Mouse (Mus musculus) thymus, postnatal 14 days (tissue): ENCODE data around the gene Nol6.
A peak's percentile ranks its signal among the peaks of the same experiment; 100 is the strongest.
"Not testable (repeated sequence)": the region's sequence is repeated elsewhere in the genome, so short reads cannot be mapped to it uniquely, and the experiment has no call there.

Experiments
- DNase-seq: peaks from one replicate; pipeline ENCODE4 v3.0.0; 2021

Gene Nol6

GRCm38 (mm10) chr4:41116817-41117216, 7.4 kb downstream of the Nol6 start:
- no peak for DNase-seq

- no peak for DNase-seq
These were observed 8.5 kb downstream of the Nol6 start for GRCm38 (mm10) chr4:41115793-41116192.

GRCm38 (mm10) chr4:41115074-41115473, 9.2 kb downstream of the Nol6 start:
- DNase-seq: no peak

- no peak for DNase-seq
These were observed 9.7 kb downstream of the Nol6 start for GRCm38 (mm10) chr4:41114358-41115070.

- no peak for DNase-seq
These were observed 15.4 kb downstream of the Nol6 start for GRCm38 (mm10) chr4:41108717-41109425.

DNA sequence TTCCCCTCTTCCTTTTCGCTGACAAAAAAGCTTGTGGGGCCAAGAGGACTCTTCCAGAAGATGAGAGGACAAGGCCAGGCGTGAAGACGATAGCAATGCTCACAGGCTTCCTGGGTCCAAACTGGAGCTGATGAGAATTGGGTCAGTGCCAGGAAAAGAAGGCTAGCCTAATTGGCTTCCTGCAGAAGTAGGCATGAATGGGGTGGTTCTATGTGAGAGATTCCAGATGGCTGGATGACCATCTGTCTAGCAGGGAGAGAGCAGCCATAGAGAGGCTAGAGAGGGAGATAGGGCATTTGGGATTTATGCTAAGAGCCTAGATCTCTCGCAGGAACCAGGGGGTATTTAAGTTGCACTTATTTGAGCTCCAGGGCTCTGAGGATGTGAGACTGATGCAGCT, 16.8 kb downstream of the Nol6 start:
- DNase-seq: no peak

DNA sequence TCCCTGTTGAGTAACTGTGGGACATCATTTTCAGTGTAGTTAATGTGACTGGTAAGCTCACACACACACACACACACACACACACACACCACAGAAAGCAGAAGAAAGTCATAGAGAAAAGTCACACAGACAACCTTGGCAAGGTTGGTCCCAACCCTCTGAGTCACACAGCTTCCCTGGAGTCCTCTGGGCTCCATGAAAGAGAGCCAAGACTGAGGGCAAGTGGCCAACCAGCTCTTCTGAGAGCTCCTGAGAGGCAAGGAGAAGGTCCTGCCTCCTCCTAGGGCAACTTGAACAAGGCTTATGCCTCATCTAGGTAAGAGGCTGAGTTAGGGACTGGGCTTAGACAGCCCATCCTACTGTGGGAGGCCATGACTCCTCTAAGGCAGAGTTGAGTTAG, 21.4 kb downstream of the Nol6 start:
- DNase-seq: no peak

GRCm38 (mm10) chr4:41100986-41101385, 23.3 kb downstream of the Nol6 start:
- DNase-seq: no peak

DNA sequence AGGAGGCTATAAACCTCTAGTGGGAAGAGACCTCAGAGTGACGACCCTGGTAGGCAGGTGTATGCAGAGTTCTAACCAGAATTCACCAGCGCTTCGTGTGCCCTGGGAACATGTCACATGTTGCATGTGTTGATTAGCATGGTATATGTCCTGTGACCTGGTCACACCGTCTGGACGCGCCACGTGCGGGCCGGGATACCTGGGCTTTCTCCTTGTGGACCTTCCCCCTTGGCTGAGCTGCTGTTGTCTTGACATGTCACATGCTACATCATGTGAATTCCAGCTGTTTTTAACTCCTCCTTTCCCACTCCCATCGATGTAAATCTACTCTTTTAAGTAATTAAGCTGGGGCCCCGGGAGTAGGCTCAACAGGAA, 25.7 kb downstream of the Nol6 start:
- DNase-seq: no peak

GRCm38 (mm10) chr4:41097871-41098576, 26.2 kb downstream of the Nol6 start, which contains the start of gene Aqp3:
TSS of gene Aqp3 (minus strand) at chr4:41098183.
- DNase-seq: peak; percentile 75

GRCm38 (mm10) chr4:41097381-41097780, 26.9 kb downstream of the Nol6 start:
- no peak for DNase-seq

DNA sequence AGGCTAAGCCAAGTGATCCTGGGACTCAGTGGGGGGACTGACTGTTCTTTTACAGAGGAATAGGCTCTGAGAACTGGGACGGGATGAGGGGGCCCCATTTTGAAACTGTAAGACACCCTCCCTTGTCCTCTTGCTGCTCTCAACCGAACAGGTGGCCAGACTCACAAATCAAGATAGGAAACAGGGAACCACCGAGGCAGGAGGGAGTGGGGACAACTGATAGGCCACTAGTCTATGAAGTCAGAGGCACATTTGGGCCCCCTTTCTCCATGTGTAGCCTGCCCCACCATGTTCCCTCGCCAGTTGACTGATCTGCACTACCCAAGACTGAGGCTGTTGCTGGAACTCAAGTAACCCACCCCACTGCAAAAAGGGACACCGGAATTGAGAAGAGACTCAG, 27.5 kb downstream of the Nol6 start:
- DNase-seq: no peak

DNA sequence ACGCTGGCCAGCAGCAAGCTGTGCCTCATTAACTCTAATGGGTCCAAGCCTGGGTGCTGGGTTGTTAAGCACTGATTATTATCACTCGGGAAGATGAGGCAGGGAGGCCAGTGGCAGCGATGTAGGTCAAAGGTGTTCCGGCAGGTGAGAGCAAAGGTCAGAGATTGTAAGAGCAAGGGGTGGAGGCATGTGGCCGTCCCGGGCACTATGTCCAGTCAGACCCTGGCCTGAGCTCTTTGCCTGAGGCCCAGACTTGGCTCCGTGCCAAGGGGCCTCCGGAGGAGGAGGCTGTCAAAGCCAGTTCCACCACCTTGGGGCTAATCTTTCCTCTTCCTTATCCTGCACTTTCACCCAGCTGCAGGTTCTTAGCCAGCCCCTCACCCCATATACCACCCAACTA, 28.1 kb downstream of the Nol6 start:
- DNase-seq: no peak

GRCm38 (mm10) chr4:41094361-41094760, 29.9 kb downstream of the Nol6 start:
- no peak for DNase-seq

DNA sequence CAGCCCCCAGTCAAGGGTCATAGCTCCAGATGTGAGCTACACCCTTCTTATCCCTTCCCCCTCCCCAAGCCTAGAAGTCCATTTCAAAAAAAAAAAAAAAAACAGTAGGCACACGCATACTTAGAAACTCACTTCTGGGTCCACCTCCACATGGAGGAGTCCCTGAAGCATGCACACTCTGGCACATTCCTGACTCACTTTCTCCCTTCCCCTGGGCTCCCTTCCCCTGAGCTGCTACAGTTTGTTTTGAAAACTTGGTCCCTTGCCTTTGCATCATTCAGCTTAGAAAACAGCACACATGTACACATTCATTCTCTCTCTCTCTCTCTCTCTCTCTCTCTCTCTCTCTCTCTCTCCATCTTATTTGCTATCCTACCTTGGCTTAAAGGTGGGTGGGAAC, 31.3 kb downstream of the Nol6 start:
- DNase-seq: no peak

DNA sequence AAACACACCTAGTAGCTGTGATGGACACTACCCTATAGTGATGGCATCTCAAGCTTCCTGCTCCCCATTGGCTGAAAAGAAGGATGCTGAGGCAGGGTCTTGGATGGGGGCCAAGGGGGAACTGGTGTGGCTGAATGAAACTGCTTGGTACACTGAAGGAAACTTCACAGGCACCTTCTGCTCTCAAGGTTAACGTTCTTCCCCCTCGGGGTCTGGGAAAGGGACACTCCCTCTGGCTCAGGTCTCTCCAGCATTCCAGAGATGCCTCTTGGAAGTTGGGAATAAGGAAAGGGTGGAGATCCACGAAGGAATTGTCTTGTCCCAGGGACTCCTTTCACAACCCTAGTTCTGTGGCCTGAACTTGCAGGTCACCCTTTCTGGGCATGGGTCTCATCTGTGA, 32.9 kb downstream of the Nol6 start:
- DNase-seq: no peak

- DNase-seq: no peak
These were observed 34.5 kb downstream of the Nol6 start for GRCm38 (mm10) chr4:41089705-41090104.

GRCm38 (mm10) chr4:41089189-41089588, 35.1 kb downstream of the Nol6 start:
- DNase-seq: no peak

- no peak for DNase-seq
These were observed 36.6 kb downstream of the Nol6 start for GRCm38 (mm10) chr4:41087459-41088298.

GRCm38 (mm10) chr4:41086947-41087346, 37.3 kb downstream of the Nol6 start:
- no peak for DNase-seq

- no peak for DNase-seq
These were observed 39.4 kb downstream of the Nol6 start for GRCm38 (mm10) chr4:41084819-41085218.

DNA sequence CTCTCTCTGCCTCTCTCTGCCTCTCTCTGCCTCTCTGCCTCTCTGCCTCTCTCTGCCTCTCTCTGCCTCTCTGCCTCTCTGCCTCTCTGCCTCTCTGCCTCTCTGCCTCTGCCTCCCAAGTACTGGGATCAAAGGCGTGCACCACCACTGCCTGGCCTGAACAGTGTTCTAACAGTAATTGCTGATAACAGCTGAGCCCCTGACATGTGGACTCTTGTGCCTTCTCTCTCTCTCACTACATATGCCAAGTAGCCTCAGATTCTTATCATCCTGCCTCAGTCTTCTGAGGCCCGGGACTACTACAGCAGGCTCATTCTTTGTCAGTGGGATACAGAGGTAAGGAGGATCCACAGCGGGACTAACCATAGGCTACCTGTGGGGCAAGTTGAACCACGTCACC, 41.5 kb downstream of the Nol6 start:
- not testable (repeated sequence) for DNase-seq

DNA sequence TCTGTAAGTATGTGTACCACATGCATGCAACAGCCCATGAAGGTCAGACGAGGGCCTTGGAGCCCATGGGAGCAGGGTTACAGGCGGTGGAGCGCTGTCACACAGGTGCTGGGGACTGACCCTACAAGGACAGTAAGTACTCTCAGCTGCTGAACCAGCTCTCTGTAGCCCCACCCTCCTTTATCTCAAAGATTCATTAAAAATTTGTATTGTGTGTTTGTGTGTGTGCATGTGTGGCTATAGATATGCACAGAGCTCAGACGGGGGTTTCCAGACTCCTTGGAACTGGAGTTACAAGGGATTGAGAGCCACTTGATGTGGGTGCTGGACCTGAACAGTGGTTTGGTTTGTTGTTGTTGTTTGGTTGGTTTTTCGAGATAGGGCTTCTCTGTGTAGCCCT, 42.5 kb downstream of the Nol6 start:
- DNase-seq: no peak
